In genomic region chr4:7091201-7091814, GRCm38 (mm10) we compare ENCODE assay signal across 34 mouse cellular contexts.
"Had no signal": no experiment of that assay in that cellular context is flagged by ENCODE, and none has a peak within 500 bp of the region (broad histone marks: within the 10 kb centered on the region; RNA-seq: fewer than 3 reads in every experiment).

No protein-coding gene starts in this region.

- H3K4me1 ChIP-seq: heart, embryonic 12.5 days; heart, embryonic 13.5 days; heart, embryonic 15.5 days; hindbrain, embryonic 10.5 days; hindbrain, embryonic 12.5 days; hindbrain, embryonic 13.5 days; hindbrain, embryonic 15.5 days; intestine, embryonic 15.5 days; kidney, embryonic 15.5 days had no signal

- H3K36me3 ChIP-seq: heart, embryonic 12.5 days; heart, embryonic 13.5 days; heart, embryonic 15.5 days; hindbrain, embryonic 10.5 days; hindbrain, embryonic 12.5 days; hindbrain, embryonic 13.5 days; hindbrain, embryonic 15.5 days; intestine, embryonic 15.5 days; kidney, embryonic 15.5 days had no signal

- H3K4me2 ChIP-seq: heart, embryonic 11.5 days; heart, embryonic 12.5 days; heart, embryonic 13.5 days; heart, embryonic 15.5 days; hindbrain, embryonic 12.5 days; hindbrain, embryonic 13.5 days; hindbrain, embryonic 14.5 days; hindbrain, embryonic 15.5 days; intestine, embryonic 15.5 days; kidney, embryonic 15.5 days had no signal

- H3K9me3 ChIP-seq: heart, embryonic 15.5 days; hindbrain, embryonic 12.5 days; hindbrain, embryonic 15.5 days; intestine, embryonic 15.5 days; kidney, embryonic 15.5 days had no signal

- H3K9ac ChIP-seq: heart, embryonic 12.5 days; heart, embryonic 13.5 days; heart, embryonic 15.5 days; hindbrain, embryonic 12.5 days; hindbrain, embryonic 13.5 days; hindbrain, embryonic 14.5 days; hindbrain, embryonic 15.5 days; intestine, embryonic 15.5 days; kidney, embryonic 15.5 days had no signal

- H3K4me3 ChIP-seq: heart, embryonic 12.5 days; heart, embryonic 13.5 days; heart, embryonic 15.5 days; hindbrain, embryonic 10.5 days; hindbrain, embryonic 12.5 days; hindbrain, embryonic 13.5 days; hindbrain, embryonic 15.5 days; intestine, embryonic 15.5 days; kidney, embryonic 15.5 days; layer of hippocampus, adult 2 months; left cerebral cortex, adult 2 months had no signal

- H3K27me3 ChIP-seq: heart, embryonic 12.5 days; heart, embryonic 13.5 days; heart, embryonic 15.5 days; hindbrain, embryonic 12.5 days; hindbrain, embryonic 13.5 days; hindbrain, embryonic 15.5 days; intestine, embryonic 15.5 days; kidney, embryonic 15.5 days had no signal

- DNase-seq: heart, postnatal 10 days; heart, postnatal 14 days; heart, postnatal 36 days; heart, postnatal 4 days; kidney, adult 11 months; kidney, adult 18-20 months; kidney, adult 2 months; kidney, adult 8-10 months; kidney, adult 9 months; kidney, postnatal 10 days; kidney, postnatal 14 days; kidney, postnatal 25 days; kidney, postnatal 36 days; kidney, postnatal 4 days; layer of hippocampus, adult 9-11 months; layer of hippocampus, postnatal 36 days had no signal

- ATAC-seq: hindbrain, embryonic 16.5 days; hindbrain, postnatal 0 days; intestine, embryonic 15.5 days; intestine, embryonic 16.5 days; intestine, postnatal 0 days had no signal

- H3K27ac ChIP-seq: heart, embryonic 13.5 days; heart, embryonic 15.5 days; hindbrain, embryonic 10.5 days; hindbrain, embryonic 12.5 days; hindbrain, embryonic 13.5 days; hindbrain, embryonic 14.5 days; hindbrain, embryonic 15.5 days; hindbrain, postnatal 0 days; intestine, embryonic 15.5 days; kidney, embryonic 15.5 days; kidney, postnatal 0 days; layer of hippocampus, adult 2 months; left cerebral cortex, adult 2 months had no signal
